Mouse (Mus musculus) brown adipose tissue, adult 24 weeks (tissue): Measurements from ENCODE around the gene Foxa3. TPM values are rescaled to one million over a fixed set of nuclear protein-coding genes. Genes with fewer than 3 reads are reported as not detected.

Experiments used
- H3K27ac ChIP-seq: fragments of 200-500 bp; replicated peaks from 2 replicates; pipeline ENCODE4 v1.5.1; 2012; ENCODE audit warnings: low read depth, mild to moderate bottlenecking, low read length
- H3K4me1 ChIP-seq: fragments of 200-500 bp; 2 replicates; pipeline ENCODE4 v1.6.1; 2012; ENCODE audit warnings: low read length, mixed read lengths; ENCODE audit not compliant: control insufficient read depth, insufficient read depth, insufficient read length
- H3K4me3 ChIP-seq: fragments of 200-500 bp; 2 replicates; pipeline ENCODE4 v1.5.1; 2012; ENCODE audit warnings: low read depth, mild to moderate bottlenecking, low read length, moderate library complexity; ENCODE audit not compliant: insufficient read depth
- polyA plus RNA-seq: library from polyadenylated mRNA; stranded (reverse); fragments of >200 nt; gene quantifications from 2 replicates; pipeline ENCODE4 v1.2.4, GENCODE M21; 2012; ENCODE audit not compliant: missing spikeins, insufficient read depth, insufficient read length

Foxa3 gene
- polyA plus RNA-seq, 1 experiment, result not detected

DNA sequence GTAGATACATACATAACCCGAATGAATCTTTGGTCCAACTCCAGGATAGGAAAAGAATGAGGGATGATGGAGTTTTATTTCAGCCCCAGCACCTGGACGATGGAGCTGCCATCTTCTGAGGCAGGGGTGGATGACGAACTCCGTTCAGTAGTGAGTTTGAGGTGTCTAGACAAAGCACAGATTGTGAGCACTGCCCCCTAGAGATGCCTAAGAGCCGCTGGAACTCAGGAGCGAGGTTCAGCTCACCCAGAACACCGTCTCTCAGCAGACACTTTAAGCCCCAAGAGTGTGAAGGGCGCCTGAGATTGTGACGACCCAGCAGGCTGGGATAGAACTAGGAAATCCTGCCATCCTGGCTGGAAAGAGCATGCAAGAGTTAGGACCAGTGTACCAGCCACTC, 24.5 kb downstream of the Foxa3 start:
- no peak overlapping the region for H3K4me3 ChIP-seq
- H3K4me1 ChIP-seq, result peaks cover 5% of the 10 kb centered on the region; the same call in 1 of the 2 replicates
- no peak overlapping the region for H3K27ac ChIP-seq

GRCm38 (mm10) chr7:18993036-18993435, 30.3 kb downstream of the Foxa3 start:
- Histone ChIP-seq H3K27ac (no peak overlapping the region), H3K4me3 (no peak overlapping the region), H3K4me1 (peaks cover 5% of the 10 kb centered on the region; the same call in 1 of the 2 replicates)

DNA sequence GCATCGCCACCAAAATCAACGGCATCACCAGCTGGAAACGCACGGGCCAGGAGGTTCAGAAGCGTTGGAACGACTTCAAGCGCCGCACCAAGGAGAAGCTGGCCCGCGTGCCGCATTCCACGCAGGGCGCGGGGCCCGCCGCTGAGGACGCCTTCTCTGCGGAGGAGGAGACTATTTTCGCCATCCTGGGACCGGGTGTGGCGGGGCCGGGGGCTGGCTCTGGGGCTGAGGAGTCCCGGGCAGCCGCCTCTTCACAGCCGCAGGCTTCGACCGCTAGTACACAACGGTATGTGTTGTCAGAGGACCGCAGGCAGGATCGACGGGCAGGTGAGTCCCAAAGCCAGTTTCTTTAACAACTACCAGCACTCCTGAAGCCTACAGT, 31.1 kb downstream of the Foxa3 start:
- Histone ChIP-seq H3K27ac (no peak overlapping the region), H3K4me1 (peaks cover 5% of the 10 kb centered on the region; the same call in 1 of the 2 replicates), H3K4me3 (peak overlapping the region; percentile 62)

GRCm38 (mm10) chr7:18991660-18992293, 31.6 kb downstream of the Foxa3 start:
- Histone ChIP-seq H3K27ac (no peak overlapping the region), H3K4me3 (peak overlapping the region; percentile 62), H3K4me1 (peaks cover 5% of the 10 kb centered on the region; the same call in 1 of the 2 replicates)

GRCm38 (mm10) chr7:18990601-18991295, 32.6 kb downstream of the Foxa3 start, which contains the start of gene Mypop:
Gene Mypop (plus strand): TSS chr7:18991245.
- H3K4me3 ChIP-seq, result peak within 1 kb of the TSS; percentile 62
- peaks cover 5% of the 10 kb centered on the region; the same call in 1 of the 2 replicates for H3K4me1 ChIP-seq
- no peak within 1 kb of the TSS for H3K27ac ChIP-seq

DNA sequence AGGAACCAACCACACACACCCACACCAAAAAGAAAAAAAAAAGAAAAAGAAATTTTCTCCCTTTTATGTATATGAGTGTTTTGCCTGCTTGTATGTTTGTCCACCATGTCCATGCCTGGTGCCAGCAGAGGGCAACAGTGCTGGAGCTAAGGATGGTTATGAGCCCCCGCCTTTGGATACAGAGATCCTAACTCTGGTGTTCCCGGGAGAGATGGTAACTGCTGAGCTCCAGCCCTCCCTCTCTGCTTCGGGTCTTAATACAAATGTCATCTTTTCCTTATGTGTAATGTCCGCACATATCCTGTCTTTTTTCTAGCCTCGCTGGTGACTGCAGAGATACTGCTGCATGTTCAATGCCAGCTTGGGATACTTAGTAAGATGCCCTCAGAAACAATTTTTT, 33.3 kb downstream of the Foxa3 start:
- Histone ChIP-seq H3K4me1 (peaks cover 5% of the 10 kb centered on the region; the same call in 1 of the 2 replicates), H3K4me3 (no peak overlapping the region), H3K27ac (no peak overlapping the region)

GRCm38 (mm10) chr7:18988780-18989179, 34.6 kb downstream of the Foxa3 start:
- H3K27ac ChIP-seq, result no peak overlapping the region
- peaks cover 5% of the 10 kb centered on the region; the same call in 1 of the 2 replicates for H3K4me1 ChIP-seq
- no peak overlapping the region for H3K4me3 ChIP-seq

DNA sequence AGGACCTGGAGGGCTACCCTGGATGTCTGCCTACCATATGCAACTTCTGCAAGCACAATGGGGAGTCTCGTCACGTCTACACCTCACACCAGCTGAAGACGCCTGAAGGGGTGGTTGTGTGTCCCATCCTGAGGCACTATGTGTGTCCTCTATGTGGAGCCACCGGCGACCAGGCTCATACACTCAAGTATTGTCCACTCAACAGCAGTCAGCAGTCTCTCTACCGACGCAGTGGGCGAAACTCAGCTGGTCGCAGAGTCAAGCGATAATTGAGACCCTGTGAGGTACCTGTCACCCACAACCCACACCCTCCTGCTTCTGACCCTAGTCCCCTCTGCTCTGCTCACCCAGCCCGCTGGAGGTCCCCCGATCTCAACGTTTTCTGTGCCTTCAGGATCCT, 35.6 kb downstream of the Foxa3 start:
- no peak overlapping the region for H3K4me3 ChIP-seq
- H3K4me1 ChIP-seq, result peaks cover 5% of the 10 kb centered on the region; the same call in 1 of the 2 replicates
- no peak overlapping the region for H3K27ac ChIP-seq

DNA sequence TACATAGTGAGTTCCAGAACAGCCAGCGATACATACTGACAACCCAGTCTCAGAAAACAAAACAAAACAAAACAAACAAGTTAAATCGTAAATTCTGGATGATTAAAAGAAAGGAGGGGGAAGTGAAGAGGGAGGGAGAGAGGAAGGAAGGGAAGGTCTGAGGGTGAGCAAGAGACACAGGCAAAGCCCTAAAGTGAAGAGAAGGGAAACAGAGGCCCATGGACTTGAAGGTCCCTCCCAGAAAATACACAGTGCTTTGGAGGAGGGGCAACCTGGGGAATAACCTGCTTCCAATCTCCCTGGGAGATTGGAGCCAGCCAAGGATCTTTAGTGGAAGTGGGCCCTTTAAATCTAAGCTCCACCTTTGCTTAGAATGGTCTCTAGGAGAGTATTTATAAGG, 36.2 kb downstream of the Foxa3 start, which contains the start of gene Nanos2:
Nanos2 (plus strand) TSS at position 301 of the 400 bp plus-strand sequence.
- Histone ChIP-seq H3K4me3 (no peak within 1 kb of the TSS), H3K27ac (no peak within 1 kb of the TSS), H3K4me1 (peaks cover 5% of the 10 kb centered on the region; the same call in 1 of the 2 replicates)

DNA sequence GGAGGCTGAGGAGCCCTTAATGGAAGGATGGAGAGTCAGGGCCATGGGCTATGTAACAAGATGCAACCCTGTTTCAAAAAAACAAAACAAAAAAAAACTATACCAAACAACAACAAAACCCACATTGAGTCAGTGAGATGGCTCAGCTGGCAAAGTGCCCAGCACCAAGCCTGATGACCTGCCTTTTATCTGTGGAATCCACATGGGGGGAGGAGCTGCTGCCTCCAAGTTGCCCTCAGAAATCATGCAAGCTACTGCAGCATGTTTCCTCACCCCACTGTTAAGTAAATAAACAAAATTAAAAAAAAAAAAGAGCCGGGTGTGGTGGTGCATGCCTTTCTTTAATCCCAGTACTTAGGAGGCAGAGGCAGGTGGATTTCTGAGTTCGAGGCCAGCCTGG, 36.8 kb downstream of the Foxa3 start:
- H3K4me3 ChIP-seq, result no peak overlapping the region
- peaks cover 1% of the 10 kb centered on the region; the same call in 1 of the 2 replicates for H3K4me1 ChIP-seq
- H3K27ac ChIP-seq, result no peak overlapping the region

GRCm38 (mm10) chr7:18978381-18978780, 45.0 kb downstream of the Foxa3 start:
- no peak overlapping the region for H3K27ac ChIP-seq
- no peaks in the 10 kb centered on the region for H3K4me1 ChIP-seq
- H3K4me3 ChIP-seq, result no peak overlapping the region

DNA sequence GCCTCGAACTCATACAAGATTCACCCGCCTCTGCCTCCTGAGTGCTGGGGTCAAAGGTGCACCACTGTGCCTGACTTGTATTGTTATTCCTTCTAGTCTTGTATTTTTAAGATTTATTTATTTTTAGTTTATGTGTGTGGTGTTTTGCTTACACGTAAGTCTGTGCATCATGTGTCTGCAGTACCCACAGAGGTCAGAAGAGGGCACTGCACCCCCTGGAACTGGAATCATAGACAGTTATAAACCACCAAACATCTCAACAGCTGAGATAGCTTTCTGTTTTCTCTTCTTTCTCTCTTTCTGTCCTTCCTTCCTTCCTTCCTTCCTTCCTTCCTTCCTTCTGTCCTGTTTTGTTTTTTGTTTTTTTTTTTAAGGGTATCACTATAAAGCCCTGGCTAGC, 52.4 kb downstream of the Foxa3 start:
- H3K4me3 ChIP-seq, result no peak overlapping the region
- H3K27ac ChIP-seq, result no peak overlapping the region
- no peaks in the 10 kb centered on the region for H3K4me1 ChIP-seq

GRCm38 (mm10) chr7:18967603-18968002, 55.7 kb downstream of the Foxa3 start:
- H3K4me3 ChIP-seq, result no peak overlapping the region
- H3K27ac ChIP-seq, result no peak overlapping the region
- peaks cover 4% of the 10 kb centered on the region for H3K4me1 ChIP-seq

DNA sequence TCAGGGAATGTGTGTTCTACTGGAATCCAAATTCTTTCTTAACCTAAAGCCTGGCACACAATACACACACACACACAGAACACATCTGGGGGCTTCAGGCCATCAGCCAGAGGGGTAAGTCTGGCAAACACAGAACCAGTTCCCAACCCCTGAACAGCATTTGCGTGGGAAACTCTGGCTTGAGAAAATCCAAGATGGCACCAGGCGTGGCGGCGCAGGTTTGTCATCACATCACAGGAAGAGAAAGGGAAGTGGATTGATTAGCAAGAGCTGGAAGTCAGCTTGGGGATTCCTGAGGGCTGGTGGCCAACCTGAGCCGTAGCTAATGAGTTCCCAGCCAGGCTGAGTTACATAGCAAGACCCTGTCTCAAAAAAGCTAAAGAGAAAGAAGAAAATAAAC, 58.0 kb downstream of the Foxa3 start:
- Histone ChIP-seq H3K27ac (no peak overlapping the region), H3K4me1 (peaks cover 4% of the 10 kb centered on the region), H3K4me3 (no peak overlapping the region)

GRCm38 (mm10) chr7:18963294-18963843, 60.0 kb downstream of the Foxa3 start:
- no peak overlapping the region for H3K4me3 ChIP-seq
- peaks cover 14% of the 10 kb centered on the region for H3K4me1 ChIP-seq
- H3K27ac ChIP-seq, result no peak overlapping the region
